Mouse (Mus musculus) limb, embryonic 10.5 days (tissue): ENCODE data around the gene Dock3. TPM values are rescaled to one million over a fixed set of nuclear protein-coding genes. Genes with fewer than 3 reads are reported as not detected.
"Not testable (repeated sequence)": the region's sequence is repeated elsewhere in the genome, so short reads cannot be mapped to it uniquely, and the experiment has no call there.

Experiments used
- DNase-seq: peaks from one replicate; pipeline ENCODE4 v3.0.0-alpha.2; 2017; ENCODE audit warnings: low spot score
- H3K27ac ChIP-seq: fragments of 300-500 bp; sonication (generic); 2 replicates; pipeline ENCODE4 v1.5.1; 2016; ENCODE audit warnings: mild to moderate bottlenecking
- H3K27me3 ChIP-seq: fragments of 300-500 bp; sonication (generic); 2 replicates; pipeline ENCODE4 v1.6.1; 2016; ENCODE audit warnings: low read depth, mild to moderate bottlenecking; ENCODE audit not compliant: poor library complexity, severe bottlenecking
- H3K36me3 ChIP-seq: fragments of 300-500 bp; sonication (generic); 2 replicates; pipeline ENCODE4 v1.6.1; 2016; ENCODE audit warnings: mild to moderate bottlenecking, moderate library complexity
- H3K4me1 ChIP-seq: fragments of 300-500 bp; sonication (generic); 2 replicates; pipeline ENCODE4 v1.6.1; 2016
- H3K4me3 ChIP-seq: fragments of 300-500 bp; sonication (generic); 2 replicates; pipeline ENCODE4 v1.5.1; 2016; ENCODE audit warnings: mild to moderate bottlenecking, moderate library complexity
- H3K9me3 ChIP-seq: fragments of 300-500 bp; sonication (generic); replicated peaks from 2 replicates; pipeline ENCODE4 v1.6.1; 2016; ENCODE audit warnings: mild to moderate bottlenecking
- WGBS: fragments of 180-500 bp; shearing (Covaris S2); methylation state at CpG from one replicate; pipeline ENCODE4 v1.1.7; 2016; 5-methylcytosine and 5-hydroxymethylcytosine counted together
- polyA plus RNA-seq: library from polyadenylated mRNA; unstranded; fragments of >200 nt; fragmentation: Nextera tagmentation; extraction: Ambion mirVana; gene quantifications from 2 replicates; pipeline ENCODE4 v1.2.1, GENCODE M21; 2016

Dock3 gene
- polyA plus RNA-seq, 1 experiment from 2014 or later = 0.76 TPM

DNA sequence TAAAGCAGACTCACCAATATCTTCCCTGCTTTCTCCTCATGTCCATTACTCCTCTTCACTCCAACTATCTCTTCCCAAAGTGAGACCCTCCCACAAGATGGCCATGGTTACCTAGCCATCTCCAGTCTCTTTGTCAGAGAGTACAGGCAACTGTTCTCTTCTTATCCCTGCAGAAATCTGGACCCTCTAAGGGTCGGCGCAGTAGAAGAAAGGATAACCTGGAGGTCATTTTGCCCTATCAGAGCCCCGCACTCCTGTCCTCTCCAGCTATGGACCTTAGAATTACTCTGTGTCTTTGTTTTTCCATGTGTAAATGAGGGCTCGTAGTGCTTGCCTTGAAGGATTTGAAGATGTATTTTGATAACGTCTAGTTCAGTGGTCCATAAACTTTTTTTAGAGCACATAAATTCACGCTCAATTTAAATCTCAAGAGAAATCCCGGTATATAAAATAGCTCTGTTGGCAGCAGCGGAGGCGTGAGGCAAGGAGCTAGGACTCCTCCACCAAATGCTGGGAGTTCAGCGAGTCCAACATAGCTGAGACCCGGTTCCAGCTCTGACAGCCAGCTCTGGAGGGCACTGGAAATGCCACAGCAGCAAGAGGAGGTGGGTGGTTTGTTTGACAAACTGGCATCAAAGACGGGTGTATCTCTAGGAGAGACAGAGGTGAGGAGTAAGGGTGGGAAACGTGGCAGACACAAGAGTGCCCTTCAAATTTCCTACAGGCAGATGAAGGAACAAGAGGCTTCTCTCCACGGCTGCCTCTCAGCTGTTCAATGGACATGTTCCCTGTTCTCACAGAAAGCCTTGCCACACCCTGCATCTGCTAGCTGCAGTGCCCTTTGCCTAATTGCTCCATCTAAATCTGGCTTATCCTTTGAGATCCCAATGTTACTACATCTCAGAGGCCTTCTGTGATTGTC lies 19.0 kb upstream of the Dock3 start:
- H3K4me3 ChIP-seq = no peak overlapping the region

DNA sequence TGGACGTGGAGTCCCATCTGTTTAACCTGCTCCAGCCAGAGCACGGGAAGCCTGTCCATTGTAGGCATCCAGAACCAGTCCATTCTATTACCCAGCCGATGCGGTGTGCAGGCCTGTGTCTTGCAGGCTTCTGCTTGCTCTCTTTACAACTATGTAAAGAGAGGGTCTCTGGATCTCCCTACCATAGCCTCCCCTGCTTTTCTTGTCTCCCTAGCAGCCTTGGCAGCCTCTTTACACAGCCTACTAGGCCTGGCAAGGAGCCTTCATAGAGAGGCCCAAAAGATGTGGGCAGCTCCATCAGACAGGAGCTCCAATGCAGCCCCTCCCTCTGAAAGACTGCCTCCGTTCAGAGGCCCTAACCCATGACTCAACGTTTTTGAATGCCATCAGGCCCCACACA lies 17.4 kb upstream of the Dock3 start:
- WGBS = 81% methylated on average over 6 of the region's 6 CpGs
- H3K9me3 ChIP-seq = no peaks in the 10 kb centered on the region
- H3K4me1 ChIP-seq = peaks cover 7% of the 10 kb centered on the region
- no peaks in the 10 kb centered on the region for H3K36me3 ChIP-seq
- H3K27ac ChIP-seq = no peak overlapping the region
- no peaks in the 10 kb centered on the region for H3K27me3 ChIP-seq
- H3K4me3 ChIP-seq = no peak overlapping the region
- DNase-seq = no peak

More for the DNA sequence above, 19.0 kb upstream of the Dock3 start:
- H3K9me3 ChIP-seq = no peaks in the 10 kb centered on the region
- WGBS = 82% methylated on average over 14 of the region's 14 CpGs
- no peak overlapping the region for H3K27ac ChIP-seq
- DNase-seq = no peak
- H3K4me1 ChIP-seq = peaks cover 20% of the 10 kb centered on the region
- no peaks in the 10 kb centered on the region for H3K27me3 ChIP-seq
- H3K36me3 ChIP-seq = no peaks in the 10 kb centered on the region

GRCm38 (mm10) chr9:107246170-107246569 lies 14.5 kb upstream of the Dock3 start:
- no peaks in the 10 kb centered on the region for H3K4me1 ChIP-seq
- WGBS = 61% methylated on average over 4 of the region's 4 CpGs
- H3K27me3 ChIP-seq = no peaks in the 10 kb centered on the region
- no peaks in the 10 kb centered on the region for H3K36me3 ChIP-seq
- no peak overlapping the region for H3K4me3 ChIP-seq
- no peaks in the 10 kb centered on the region for H3K9me3 ChIP-seq
- H3K27ac ChIP-seq = no peak overlapping the region
- DNase-seq = peak; percentile 25

DNA sequence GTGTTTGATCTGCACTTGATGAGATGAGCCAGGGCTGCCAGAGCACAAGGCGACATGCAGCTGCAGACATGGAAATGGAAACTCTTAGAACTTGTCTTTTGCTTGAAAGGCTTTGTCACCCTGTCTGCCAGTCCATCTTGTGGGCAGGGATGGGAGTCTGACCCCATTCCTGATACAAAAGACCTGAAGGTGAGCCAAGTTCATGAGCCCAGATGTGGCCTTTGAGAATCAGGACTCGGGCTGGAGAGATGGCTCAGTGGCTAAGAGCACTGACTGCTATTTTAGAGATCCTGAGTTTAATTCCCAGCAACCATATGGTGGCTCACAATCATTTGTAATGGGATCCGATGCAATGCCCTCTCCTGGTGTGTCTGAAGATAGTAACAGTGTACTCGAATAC lies 13.6 kb upstream of the Dock3 start:
- Histone ChIP-seq H3K4me3 (no peak overlapping the region), H3K4me1 (no peaks in the 10 kb centered on the region), H3K36me3 (no peaks in the 10 kb centered on the region), H3K27ac (no peak overlapping the region), H3K9me3 (no peaks in the 10 kb centered on the region), H3K27me3 (no peaks in the 10 kb centered on the region)
- WGBS = 90% methylated on average over 4 of the region's 4 CpGs
- DNase-seq = peak; percentile 20

GRCm38 (mm10) chr9:107236151-107236550 lies 4.4 kb upstream of the Dock3 start:
- no peak for DNase-seq
- Histone ChIP-seq H3K27me3 (peaks cover 86% of the 10 kb centered on the region), H3K27ac (no peak overlapping the region), H3K4me3 (no peak overlapping the region), H3K36me3 (no peaks in the 10 kb centered on the region), H3K9me3 (no peaks in the 10 kb centered on the region), H3K4me1 (peaks cover 9% of the 10 kb centered on the region)
- WGBS = 65% methylated on average over 5 of the region's 5 CpGs

- no peaks in the 10 kb centered on the region for H3K9me3 ChIP-seq
- 60% methylated on average over 5 of the region's 5 CpGs for WGBS
- no peak for DNase-seq
- H3K27ac ChIP-seq = no peak overlapping the region
- H3K27me3 ChIP-seq = peaks cover 95% of the 10 kb centered on the region
- H3K4me3 ChIP-seq = no peak overlapping the region
- no peaks in the 10 kb centered on the region for H3K36me3 ChIP-seq
- H3K4me1 ChIP-seq = peaks cover 12% of the 10 kb centered on the region
Measured at GRCm38 (mm10) chr9:107235261-107235660, 3.6 kb upstream of the Dock3 start.

DNA sequence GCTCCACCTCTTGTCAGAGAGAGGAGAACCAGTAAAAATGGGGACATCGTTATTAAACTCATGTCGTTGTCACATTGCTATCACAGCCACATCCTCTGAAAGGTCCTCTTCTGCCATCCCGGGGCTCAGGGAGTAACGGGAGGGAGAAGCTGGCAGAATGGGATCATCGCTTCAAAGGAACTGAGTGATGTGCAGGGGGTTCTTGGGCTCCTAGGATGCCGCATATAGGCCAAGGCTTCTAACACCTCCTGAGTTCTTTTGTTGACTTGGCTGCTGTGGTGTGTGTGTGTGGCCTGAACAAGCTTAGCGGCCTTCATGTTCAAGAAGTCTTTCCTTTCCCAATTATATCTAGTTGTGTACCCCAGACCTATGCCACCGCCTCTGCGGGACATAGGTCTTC lies 431 bp upstream of the Dock3 start:
- no peak for DNase-seq
- 28% methylated on average over 9 of the region's 9 CpGs for WGBS
- peaks cover 12% of the 10 kb centered on the region for H3K4me1 ChIP-seq
- peak overlapping the region; percentile 69 for H3K4me3 ChIP-seq
- no peaks in the 10 kb centered on the region for H3K36me3 ChIP-seq
- 0 out of 2 replicates have a peak overlapping the region, but pooled peaks have one; percentile 59 for H3K27ac ChIP-seq
- no peaks in the 10 kb centered on the region for H3K9me3 ChIP-seq
- H3K27me3 ChIP-seq = peaks cover 100% of the 10 kb centered on the region

DNA sequence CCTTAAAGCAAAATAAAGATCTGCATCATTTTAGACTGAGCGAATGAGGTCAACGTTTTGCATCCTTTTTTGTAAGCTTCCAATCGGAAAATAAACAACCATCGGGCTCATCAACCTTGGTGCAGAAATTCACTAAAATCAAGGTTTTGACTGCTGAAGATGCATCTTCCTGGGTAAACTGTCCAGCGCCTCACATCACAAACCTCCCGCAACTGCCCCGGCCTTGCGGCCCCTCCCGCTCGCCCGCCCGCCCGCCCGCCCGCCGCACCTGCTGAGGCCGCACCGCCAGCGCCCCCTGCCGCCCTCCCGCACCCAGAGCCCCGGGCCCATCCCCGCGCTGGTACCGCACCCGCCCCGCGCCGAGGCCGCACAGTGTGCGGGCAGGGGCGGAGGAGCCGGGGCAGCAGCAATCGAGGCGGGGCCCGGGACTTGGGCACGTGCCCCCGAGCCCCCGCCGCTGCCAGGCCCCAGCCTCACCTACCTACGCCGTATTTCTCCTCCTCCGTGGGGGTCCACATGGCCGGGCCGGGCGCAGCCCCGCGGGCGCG lies 644 bp downstream of the Dock3 start:
- Histone ChIP-seq H3K36me3 (no peaks in the 10 kb centered on the region), H3K9me3 (no peaks in the 10 kb centered on the region), H3K4me3 (peak overlapping the region; percentile 69), H3K27me3 (peaks cover 91% of the 10 kb centered on the region), H3K4me1 (peaks cover 12% of the 10 kb centered on the region), H3K27ac (peak overlapping the region; percentile 59)
- peak; percentile 51 for DNase-seq
- 2% methylated on average over 47 of the region's 50 CpGs for WGBS

DNA sequence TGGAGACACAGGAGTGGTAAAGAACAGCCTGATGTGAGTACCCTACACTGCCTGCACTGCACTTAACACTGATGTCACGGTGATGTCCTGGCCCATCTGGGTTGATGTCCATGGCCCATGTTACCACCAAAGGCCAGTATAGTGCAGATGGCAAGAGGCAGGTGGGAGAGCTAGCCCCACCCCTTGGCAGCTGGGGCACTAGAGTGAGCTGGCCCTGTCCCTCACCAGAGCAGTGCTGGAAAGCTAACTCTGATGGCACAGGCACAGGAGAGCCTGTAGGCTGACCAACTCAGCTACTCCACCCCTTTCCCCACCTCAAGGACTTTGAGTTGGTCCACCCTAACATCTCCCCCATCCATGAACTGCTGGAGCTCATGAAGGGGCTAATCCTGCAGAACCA lies 7.1 kb downstream of the Dock3 start:
- 93% methylated on average over 1 of the region's 1 CpGs for WGBS
- Histone ChIP-seq H3K9me3 (no peaks in the 10 kb centered on the region), H3K4me3 (no peak overlapping the region), H3K27ac (no peak overlapping the region), H3K36me3 (no peaks in the 10 kb centered on the region), H3K27me3 (peaks cover 33% of the 10 kb centered on the region), H3K4me1 (no peaks in the 10 kb centered on the region)
- DNase-seq = no peak

DNA sequence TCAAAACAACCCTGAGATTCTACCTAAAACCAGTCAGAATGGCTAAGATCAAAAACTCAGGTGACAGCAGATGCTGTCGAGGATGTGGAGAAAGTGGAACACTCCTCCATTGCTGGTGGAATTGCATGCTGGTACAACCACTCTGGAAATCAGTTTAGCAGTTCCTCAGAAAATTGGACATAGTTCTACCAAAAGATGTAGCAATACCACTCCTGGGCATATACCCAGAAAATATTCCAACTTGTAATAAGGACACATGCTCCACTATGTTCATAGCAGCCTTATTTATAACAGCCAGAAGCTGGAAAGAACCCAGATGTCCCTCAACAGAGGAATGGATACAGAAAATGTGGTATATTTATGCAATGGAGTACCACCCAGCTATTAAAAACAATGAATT lies 56.9 kb downstream of the Dock3 start:
- H3K9me3 ChIP-seq = not testable (repeated sequence)
- 78% methylated on average over 1 of the region's 1 CpGs for WGBS

DNA sequence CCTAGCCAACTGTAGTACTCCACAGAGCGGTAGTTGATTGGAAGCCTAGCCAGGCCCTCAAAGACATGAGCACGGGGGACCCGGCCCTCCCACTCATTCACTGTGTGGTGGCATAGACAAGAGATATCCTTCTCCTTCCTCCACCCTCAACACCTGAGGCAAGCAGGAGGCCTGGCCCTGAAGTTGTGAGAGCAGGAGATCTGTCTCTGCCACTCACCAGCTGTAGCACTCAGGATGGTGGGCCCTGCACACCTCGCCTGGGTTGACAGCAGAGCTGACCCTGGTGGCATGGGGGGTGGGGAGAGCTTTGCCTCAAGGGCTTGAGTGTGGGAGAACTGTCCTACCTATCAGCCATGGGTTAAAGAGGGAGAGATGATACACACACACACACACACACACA lies 65.9 kb downstream of the Dock3 start:
- Histone ChIP-seq H3K4me3 (no peak overlapping the region), H3K9me3 (no peaks in the 10 kb centered on the region), H3K4me1 (no peaks in the 10 kb centered on the region), H3K36me3 (no peaks in the 10 kb centered on the region), H3K27ac (no peak overlapping the region), H3K27me3 (no peaks in the 10 kb centered on the region)
- WGBS = 85% methylated on average over 4 of the region's 4 CpGs
- DNase-seq = no peak

More for the DNA sequence above, 56.9 kb downstream of the Dock3 start:
- not testable (repeated sequence) for H3K4me1 ChIP-seq, H3K27ac ChIP-seq, H3K36me3 ChIP-seq, DNase-seq, H3K4me3 ChIP-seq, H3K27me3 ChIP-seq

- H3K36me3 ChIP-seq = no peaks in the 10 kb centered on the region
- DNase-seq = no peak
- H3K9me3 ChIP-seq = no peaks in the 10 kb centered on the region
- WGBS = 22% methylated on average over 3 of the region's 3 CpGs
- H3K27me3 ChIP-seq = no peaks in the 10 kb centered on the region
- H3K27ac ChIP-seq = no peak overlapping the region
- H3K4me3 ChIP-seq = no peak overlapping the region
- H3K4me1 ChIP-seq = no peaks in the 10 kb centered on the region
Measured at GRCm38 (mm10) chr9:107164825-107165224, 66.9 kb downstream of the Dock3 start.

DNA sequence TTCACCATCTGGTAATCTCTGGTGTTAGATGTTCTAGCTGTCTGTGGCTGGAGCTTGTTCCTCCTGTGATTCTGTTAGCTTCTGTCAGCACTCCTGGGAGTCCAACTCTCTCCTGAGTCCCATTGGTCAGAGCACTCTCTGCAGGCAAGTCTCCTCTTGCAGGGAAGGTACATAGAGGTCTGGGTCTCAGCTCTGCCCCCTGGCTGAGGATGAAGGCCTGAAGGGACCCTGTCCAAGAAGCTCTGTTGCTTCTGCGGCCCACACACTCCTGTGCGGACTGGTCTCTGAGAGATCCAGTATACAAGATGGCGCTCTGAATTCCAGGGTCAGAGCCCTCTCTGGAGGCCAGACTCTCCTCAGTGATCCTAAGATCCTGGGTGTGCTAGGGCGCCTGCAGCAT lies 75.3 kb downstream of the Dock3 start:
- 86% methylated on average over 4 of the region's 4 CpGs for WGBS
- not testable (repeated sequence) for H3K9me3 ChIP-seq, H3K4me1 ChIP-seq, H3K27me3 ChIP-seq, DNase-seq, H3K36me3 ChIP-seq, H3K4me3 ChIP-seq, H3K27ac ChIP-seq
